Mouse (Mus musculus) bone marrow, adult 2 months (tissue): ENCODE measurements around the gene Gm45021. TPM values are rescaled to one million over a fixed set of nuclear protein-coding genes. Genes with fewer than 3 reads are reported as not detected.
"Not testable (repeated sequence)": the region's sequence is repeated elsewhere in the genome, so short reads cannot be mapped to it uniquely, and the experiment has no call there.

ENCODE experiments used
- H3K27ac ChIP-seq: fragments of 200-500 bp; 2 replicates; pipeline ENCODE4 v1.5.1; 2012; ENCODE audit warnings: low read depth, mild to moderate bottlenecking, control low read depth, inconsistent platforms, low read length; ENCODE audit not compliant: control insufficient read depth, poor library complexity, insufficient read depth
- H3K4me1 ChIP-seq: fragments of 200-500 bp; 2 replicates; pipeline ENCODE4 v1.6.1; 2011; ENCODE audit warnings: low read length; ENCODE audit not compliant: control insufficient read depth, insufficient read depth
- H3K4me3 ChIP-seq: fragments of 200-500 bp; replicated peaks from 2 replicates; pipeline ENCODE3; 2011; ENCODE audit warnings: mild to moderate bottlenecking, low read depth, low read length, control low read depth; ENCODE audit not compliant: control insufficient read depth
- CTCF ChIP-seq: fragments of 200-500 bp; IDR thresholded peaks from 2 replicates; pipeline ENCODE4 v1.5.1; 2011; ENCODE audit warnings: low read length, control low read depth; ENCODE audit not compliant: control insufficient read depth, insufficient read depth
- POLR2A ChIP-seq: fragments of 200-500 bp; IDR thresholded peaks from 2 replicates; pipeline ENCODE4 v1.6.1; 2011; ENCODE audit warnings: low read depth, mild to moderate bottlenecking, control low read depth, low read length, borderline replicate concordance; ENCODE audit not compliant: control insufficient read depth
- WGBS: fragments of 180-500 bp; shearing (Covaris S2); methylation state at CpG from one replicate; pipeline ENCODE4 v1.1.7; 2018; 5-methylcytosine and 5-hydroxymethylcytosine counted together
- polyA plus RNA-seq: library from polyadenylated mRNA; stranded (reverse); fragments of >200 nt; gene quantifications from 2 replicates; pipeline ENCODE4 v1.2.4, GENCODE M21; 2011; ENCODE audit warnings: low replicate concordance; ENCODE audit not compliant: missing spikeins, insufficient read depth, insufficient read length

The Gm45021 gene
- polyA plus RNA-seq, 1 experiment, result not detected

DNA sequence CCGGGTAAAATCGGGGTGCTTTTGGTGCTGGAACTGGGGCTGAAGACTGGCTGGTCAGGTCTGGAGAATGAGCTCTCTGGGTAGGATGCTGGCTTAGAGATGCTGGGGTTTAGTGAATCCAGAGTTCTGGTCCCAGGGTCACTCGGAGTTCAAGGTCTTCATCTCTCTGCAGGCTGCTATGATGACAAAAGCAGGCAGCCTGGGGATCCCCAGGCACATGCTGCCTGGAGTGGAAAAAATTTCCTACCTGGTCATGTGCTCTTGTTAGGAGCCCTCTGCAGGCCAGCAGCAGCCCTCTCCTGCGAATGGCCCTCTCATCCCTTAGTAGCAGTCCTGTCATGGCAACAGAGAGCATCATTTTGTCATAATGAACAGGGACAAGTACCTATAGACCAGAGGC, 24.1 kb downstream of the Gm45021 start:
- H3K4me3 ChIP-seq, result no peak overlapping the region

DNA sequence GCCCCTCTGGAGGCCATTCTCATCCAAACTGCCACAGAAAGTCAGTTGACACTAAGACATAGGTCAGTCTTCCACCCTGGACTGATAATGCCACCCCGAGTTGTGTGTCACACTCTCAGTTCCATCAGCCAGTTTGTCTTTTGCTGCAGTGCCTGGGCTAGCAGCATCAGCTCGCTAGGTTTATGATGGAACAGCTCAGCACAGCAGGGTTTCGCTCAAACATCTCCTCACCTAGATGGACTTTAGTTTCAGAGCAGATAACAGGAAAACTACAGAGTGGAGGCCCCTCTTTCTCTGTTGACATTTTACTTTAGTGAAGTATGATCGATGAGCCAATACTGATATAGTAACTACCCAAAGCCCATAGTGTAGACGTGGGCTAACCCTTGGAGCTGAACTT, 25.3 kb downstream of the Gm45021 start:
- H3K4me3 ChIP-seq, result no peak overlapping the region
- WGBS, result 84% methylated on average over 5 of the region's 5 CpGs
- H3K4me1 ChIP-seq, result no peaks in the 10 kb centered on the region

More for the DNA sequence above, 24.1 kb downstream of the Gm45021 start:
- Histone ChIP-seq H3K27ac (no peak overlapping the region), H3K4me1 (no peaks in the 10 kb centered on the region)
- no peak for TF ChIP-seq CTCF
- 80% methylated on average over 4 of the region's 4 CpGs for WGBS

DNA sequence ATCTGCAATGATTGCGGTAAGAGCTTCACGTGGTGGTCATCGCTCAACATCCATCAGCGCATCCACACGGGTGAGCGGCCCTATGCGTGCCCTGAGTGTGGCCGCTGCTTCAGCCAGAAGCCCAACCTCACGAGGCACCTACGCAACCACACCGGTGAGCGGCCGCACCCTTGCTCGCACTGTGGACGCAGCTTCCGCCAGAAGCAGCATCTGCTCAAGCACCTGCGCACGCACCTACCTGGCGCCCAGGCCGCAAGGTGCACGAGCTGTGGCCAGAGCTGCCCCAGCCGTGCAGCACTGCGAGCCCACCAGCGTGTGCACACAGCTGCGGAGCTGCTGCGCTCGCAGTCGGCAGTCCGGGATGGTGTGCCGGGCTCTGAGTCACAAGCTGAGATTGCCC, 30.6 kb downstream of the Gm45021 start:
- H3K4me3 ChIP-seq, result no peak overlapping the region
- TF ChIP-seq POLR2A, result no peak
- no peak for TF ChIP-seq CTCF
- H3K4me1 ChIP-seq, result no peaks in the 10 kb centered on the region; the same call in 1 of the 2 replicates
- WGBS, result 93% methylated on average over 30 of the region's 30 CpGs
- no peak overlapping the region; the same call in 1 of the 2 replicates for H3K27ac ChIP-seq

More for the DNA sequence above, 25.3 kb downstream of the Gm45021 start:
- TF ChIP-seq POLR2A (no peak), CTCF (no peak)
- no peak overlapping the region for H3K27ac ChIP-seq

DNA sequence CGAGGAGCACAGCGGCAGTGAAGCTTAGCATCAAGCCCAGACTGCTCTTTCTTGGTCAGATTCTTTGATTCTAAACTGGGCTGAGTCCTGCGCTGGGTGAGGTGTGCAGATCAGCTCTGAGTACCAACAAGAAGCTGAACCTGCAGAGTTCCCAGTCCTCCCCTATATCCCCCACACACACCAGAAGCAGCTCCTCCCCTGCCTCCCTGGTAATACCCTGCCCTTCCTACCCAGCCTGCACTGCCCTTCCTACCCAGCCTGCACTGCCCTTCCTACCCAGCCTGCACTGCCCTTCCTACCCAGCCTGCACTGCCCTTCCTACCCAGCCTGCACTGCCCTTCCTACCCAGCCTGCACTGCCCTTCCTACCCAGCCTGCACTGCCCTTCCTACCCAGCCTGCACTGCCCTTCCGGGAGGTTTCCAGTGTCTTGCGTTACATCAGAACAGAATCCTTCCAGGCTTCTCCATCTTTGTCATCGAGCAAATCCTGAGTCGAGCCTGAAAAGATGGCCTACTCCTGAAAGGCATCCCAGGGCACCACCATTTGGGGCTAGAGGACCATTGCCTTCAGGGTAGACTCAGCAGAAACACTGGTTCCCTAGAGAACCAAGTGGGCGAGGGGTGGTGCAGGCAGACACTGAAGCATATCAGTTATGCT, 32.9 kb downstream of the Gm45021 start:
- 83% methylated on average over 8 of the region's 8 CpGs for WGBS
- H3K27ac ChIP-seq, H3K4me1 ChIP-seq, H3K4me3 ChIP-seq: not testable (repeated sequence)

DNA sequence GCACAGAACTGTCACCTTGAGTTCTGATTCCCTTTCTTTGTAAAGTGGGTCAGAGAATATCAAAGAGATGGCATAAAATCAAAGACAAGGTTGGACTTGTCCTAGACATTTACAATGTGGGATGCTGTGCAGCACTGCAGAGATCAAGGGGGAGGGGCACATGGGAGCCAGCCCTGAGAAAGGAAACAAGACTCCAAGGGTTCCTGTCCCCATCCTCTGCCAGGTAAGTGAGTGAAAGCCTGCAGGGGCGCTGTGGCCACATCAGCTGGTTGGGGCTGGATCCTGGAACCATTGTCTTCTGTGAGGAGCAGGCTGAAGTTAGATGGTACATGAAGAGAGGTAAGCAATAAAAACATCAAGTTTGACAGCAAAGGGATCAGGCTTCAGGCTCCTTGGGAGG, 34.0 kb downstream of the Gm45021 start:
- WGBS, result 68% methylated on average over 1 of the region's 1 CpGs
- TF ChIP-seq CTCF (no peak), POLR2A (no peak)
- Histone ChIP-seq H3K27ac (no peak overlapping the region), H3K4me1 (no peaks in the 10 kb centered on the region; the same call in 1 of the 2 replicates), H3K4me3 (no peak overlapping the region)

DNA sequence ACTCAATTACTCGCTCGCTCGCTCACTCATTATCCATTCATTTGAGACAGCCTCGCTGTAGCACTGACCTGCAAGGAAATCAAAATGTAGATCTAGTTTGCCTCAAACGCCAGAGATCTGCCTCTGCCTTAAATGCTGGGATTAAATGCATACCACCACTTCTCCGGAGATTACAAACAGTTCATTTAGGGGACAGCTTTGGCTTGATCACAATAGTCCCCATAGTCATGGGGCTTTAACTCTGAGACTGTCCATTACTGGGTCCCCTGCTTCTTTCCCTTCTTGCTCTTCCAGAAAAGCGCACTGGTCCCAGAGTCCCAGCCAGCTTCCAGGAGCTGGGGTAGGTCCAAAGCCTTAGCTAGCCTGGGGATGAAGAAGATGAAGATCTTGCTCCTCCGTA, 37.1 kb downstream of the Gm45021 start, which contains the start of gene AI854703:
TSS of gene AI854703 (plus strand) at position 301 of the 400 bp plus-strand sequence.
- TF ChIP-seq CTCF (no peak), POLR2A (no peak)
- 80% methylated on average over 8 of the region's 8 CpGs for WGBS
- H3K27ac ChIP-seq, result no peak within 1 kb of the TSS
- no peaks in the 10 kb centered on the region for H3K4me1 ChIP-seq
- H3K4me3 ChIP-seq, result peak within 1 kb of the TSS; percentile 11

DNA sequence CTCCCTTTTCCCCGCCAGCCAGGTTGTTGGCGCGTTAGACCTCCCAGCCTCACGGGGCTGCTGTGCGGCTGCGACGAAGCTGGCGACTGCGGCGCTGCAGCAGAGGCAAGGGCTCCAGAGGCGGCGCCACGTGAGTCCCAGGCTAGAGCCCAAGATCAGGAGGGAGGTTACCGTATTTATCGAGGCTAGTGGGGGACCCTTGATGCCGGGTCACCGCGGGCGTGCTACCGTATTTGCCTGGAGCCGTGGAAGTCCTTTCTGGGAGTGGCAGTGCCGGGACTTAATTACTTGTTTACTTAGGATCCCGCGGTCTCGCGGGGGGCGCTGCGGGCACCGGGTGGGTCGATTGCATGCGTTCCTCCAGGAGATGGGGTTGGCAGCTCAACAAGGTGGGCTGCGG, 37.6 kb downstream of the Gm45021 start:
- no peaks in the 10 kb centered on the region for H3K4me1 ChIP-seq
- no peak overlapping the region for H3K27ac ChIP-seq
- 2% methylated on average over 32 of the region's 32 CpGs for WGBS
- H3K4me3 ChIP-seq, result peak overlapping the region; percentile 11
- TF ChIP-seq CTCF (no peak), POLR2A (no peak)

DNA sequence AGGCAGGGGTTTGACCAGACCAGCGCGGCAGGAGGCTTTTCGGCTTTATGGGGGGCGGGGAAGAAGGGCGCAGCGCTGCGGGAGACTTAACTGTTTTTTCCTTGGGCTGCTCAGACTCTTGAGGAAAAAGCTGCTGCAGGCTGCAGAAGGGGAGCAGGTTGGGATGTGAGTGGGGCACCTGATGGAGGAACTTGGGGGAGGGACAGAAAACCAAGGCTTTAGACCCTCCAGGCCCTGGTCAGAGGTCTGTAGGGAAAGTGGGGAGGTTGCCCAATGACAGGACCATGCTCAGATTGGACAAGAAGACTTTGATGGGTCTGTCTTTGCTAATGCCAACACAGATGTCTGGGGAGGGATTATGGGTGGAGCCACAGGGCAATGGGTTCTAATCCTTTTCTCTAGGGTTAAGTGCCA, 38.1 kb downstream of the Gm45021 start:
- TF ChIP-seq CTCF, result no peak
- TF ChIP-seq POLR2A, result no peak
- Histone ChIP-seq H3K4me1 (no peaks in the 10 kb centered on the region), H3K4me3 (no peak overlapping the region), H3K27ac (no peak overlapping the region)
- WGBS, result 8% methylated on average over 7 of the region's 7 CpGs

DNA sequence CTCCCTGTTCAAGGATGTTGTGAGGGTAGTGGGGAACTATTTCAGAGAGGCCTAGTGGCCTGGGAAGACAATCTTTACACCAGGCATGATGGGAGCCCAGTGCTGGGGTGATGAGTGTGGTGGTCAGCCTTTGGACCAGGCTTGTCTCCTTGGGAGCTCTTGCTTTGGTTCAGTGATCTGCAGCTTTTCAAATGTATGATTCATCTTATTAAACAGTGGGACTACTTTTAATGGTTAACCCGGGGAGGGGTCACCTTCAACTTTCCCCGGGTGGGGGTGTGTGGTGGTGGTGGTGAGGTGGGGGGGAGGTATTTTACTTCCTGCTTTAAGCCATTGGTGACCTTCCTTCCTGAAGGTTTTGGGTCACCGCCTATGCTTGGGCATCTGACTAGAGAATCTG, 39.0 kb downstream of the Gm45021 start:
- TF ChIP-seq CTCF, result no peak

More for the DNA sequence above, 39.0 kb downstream of the Gm45021 start:
- Histone ChIP-seq H3K27ac (no peak overlapping the region), H3K4me3 (no peak overlapping the region), H3K4me1 (no peaks in the 10 kb centered on the region)
- WGBS, result 55% methylated on average over 3 of the region's 3 CpGs
